Mouse (Mus musculus): ENCODE results near the gene Lcor.

DNA sequence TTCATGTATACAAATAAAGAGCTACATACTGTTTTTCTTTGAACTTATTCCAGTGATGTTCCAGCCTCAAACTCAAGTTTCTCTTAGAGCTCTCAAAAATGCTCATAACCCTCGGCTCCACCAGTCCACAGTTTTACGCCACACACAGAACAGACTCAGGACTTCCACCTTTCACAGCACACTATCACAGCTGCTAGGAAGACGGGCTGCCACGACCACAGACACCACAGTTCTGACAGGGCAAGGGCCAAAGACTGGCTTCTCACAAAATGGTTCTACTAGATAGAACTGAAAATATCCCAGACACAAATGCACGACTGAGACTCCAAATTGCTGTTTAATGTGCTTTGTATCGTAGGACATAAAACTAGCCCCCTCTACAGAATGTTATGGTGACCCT, 36.7 kb downstream of the Lcor start:
- TF ChIP-seq POLR2A (IDR thresholded peaks at IDR 0.05; ENCODE audit: control insufficient read depth, extremely low read depth, insufficient read depth, low read length, poor library complexity) (no peak), CTCF (IDR thresholded peaks at IDR 0.05; ENCODE audit: borderline replicate concordance, control insufficient read depth, extremely low read depth, insufficient read depth, low read length, poor library complexity) (no peak)

Data from thymus, adult 2 months (tissue).